Mouse (Mus musculus) lung, postnatal 4 days (tissue): ENCODE data around the gene Fbxo21.
A peak's percentile ranks its signal among the peaks of the same experiment; 100 is the strongest.

Experiments
- DNase-seq, 2 experiments: peaks; one replicate each; pipeline ENCODE4 v3.0.0; 2021

The Fbxo21 gene

DNA sequence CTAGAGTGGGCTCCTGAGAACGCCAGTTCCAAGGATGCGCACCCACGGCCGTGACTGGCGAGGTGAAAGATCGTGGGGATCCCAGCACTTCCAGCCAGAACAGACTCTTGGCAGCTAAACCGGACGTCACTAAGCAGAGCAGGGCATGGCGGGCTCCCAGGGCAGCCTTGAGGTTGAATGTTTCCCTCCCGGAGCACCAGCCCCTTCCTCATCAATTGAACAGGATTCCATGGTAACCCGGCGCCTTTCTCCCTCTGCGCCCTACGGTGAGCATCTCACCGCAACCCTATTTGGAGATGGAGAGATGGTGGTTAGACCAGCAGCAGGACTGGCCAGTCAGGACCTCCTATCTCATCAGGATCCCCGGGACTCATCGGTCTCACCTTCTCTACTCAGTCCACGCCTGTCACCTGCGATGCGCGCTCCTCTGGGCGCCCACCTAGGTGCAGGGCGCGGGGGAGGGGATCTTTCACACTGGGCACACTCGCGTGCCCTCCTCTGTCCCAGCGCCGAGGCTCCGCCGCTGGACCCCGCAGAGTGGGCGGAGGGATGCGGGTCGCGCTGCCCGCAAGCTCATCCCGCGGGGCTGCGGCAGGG is 50.7 kb downstream of the Fbxo21 start:
- no peak for DNase-seq

DNA sequence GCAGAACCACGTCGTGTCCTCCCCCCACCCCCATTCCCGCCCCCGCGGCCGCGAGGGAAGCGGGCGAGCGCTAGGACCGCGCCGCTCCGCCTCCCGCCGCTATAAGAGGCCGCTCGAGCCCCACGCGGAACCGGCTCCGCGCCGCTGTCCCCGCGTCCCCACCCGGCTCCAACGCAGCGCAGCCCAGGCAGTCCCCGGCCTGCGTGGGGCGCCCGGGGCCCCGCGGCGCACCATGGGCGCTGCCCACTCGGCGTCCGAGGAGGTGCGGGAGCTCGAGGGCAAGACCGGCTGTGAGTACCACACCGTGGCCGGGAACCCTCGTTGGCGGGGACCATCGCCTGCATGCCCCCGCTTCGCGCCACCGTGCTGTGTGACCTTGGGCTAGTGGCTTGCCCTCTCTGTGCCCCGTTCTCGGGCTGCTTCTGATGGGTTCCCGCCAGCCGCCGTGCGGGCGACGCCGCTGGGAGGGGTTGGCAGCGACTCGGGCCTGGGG is 51.2 kb downstream of the Fbxo21 start, which contains the start of gene Tesc:
Gene Tesc (plus strand): TSS at position 46 of the 493 bp plus-strand sequence.
- peak; percentile 13 to 29 for DNase-seq

DNA sequence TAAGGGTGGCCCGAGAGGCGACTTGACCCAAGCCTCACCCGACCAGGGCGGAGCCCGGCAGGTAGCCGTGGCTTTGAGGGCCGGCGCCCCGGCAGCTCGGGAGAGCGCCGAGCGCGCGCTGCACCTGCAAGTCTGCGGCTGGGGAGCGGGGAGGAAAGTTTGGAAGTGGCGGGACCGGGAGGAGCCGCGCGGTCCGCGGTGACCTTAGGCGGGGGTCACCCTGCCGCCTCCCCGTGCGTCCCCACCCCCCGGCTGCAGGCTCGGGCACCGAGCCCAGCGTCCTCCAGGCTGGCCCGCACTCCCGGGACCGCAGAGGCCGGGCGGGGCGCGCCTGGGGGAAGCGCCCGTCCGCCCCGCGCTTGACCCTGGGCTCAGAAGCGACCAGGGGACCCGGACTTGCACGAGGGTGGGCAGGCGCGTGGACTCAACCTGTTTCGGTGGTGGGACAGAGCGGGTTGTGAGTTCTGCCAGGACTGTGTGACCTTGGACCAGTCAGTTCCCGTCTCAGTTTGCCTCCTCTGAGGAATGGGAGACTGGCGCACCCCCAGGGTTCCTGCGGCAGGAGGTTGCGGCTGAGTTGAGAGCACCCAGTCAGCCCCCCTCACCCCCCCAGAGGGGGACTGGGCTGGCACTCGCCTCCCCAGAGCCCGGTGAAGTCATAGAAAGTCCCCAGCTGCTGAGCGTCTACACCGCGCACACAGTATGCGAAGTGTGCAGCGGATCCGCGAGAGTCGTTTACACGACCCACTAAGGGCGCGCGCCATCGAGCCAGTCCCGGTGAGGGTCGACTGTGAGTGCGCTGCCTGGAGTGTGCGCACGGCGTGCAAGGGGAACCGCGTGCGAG is 51.9 kb downstream of the Fbxo21 start:
- DNase-seq: peak in 1 of 2 experiments; percentile 44

DNA sequence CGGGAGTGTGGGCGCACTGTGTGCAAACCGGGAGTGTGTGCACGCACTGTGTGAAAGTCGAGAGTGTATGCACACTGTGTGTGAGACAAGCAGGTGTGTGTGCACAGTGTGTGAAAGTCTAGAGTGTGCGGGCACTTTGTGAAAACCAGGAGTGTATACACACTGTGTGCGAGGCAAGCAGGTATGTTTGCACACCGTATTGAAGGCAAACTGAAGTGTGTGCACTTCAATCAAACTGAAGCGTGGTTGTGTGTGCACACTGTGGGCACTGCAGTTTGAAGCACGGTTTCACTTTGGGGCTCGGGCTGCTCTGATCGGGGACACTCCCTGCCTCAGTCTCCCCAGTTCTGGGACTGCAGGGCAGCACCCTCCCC is 52.5 kb downstream of the Fbxo21 start:
- DNase-seq: no peak

DNA sequence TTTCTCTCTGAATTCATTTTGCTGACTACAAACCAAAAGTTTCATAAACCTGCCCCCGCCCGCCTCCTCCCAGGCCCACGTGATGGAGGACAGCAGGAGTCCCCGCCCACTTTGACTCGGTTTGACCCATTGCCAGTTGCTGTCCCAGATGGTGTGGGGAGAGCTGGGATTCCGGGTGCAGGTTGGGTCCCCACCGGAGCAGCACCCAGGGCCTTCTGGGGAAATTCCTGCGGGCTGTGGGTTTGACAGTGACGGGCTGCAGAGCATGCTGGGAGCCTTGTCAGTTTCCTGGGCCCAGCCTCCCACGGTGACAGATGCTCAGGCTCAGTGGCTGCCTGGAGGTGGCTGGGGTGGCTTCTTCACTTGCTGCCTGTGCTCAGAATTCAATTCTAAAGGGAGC is 52.9 kb downstream of the Fbxo21 start:
- peak in 1 of 2 experiments; percentile 21 for DNase-seq

DNA sequence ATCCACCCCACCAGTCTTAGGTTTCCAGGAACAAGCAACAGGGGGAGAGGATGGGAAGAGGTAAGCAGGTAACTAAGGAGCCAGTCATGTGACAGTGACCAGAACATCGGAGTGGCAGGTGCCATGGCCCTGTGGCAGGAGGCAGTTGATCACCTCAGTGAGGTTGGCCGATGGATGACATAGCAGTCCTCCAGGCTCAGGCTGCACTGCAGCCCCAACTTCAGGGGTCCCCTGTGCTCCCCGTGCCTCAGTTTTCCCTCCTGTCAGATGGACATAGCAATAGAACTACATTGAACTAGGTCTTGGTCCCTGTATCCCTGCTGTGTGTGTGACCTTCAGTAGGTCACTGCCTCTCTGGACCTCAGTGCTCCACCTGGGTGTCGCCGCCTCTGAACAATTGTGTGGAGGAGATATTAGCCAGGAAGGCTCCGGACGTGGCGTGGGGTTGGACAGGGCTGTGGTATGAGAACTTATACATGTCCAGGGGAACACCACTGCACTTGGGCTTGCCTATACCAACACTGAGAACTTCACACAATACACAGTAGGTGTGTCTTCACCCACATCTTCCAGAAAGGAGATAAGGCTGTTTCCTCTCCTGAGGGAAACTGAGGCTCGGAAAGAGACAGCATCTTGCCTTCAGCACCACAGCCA is 53.6 kb downstream of the Fbxo21 start:
- no peak for DNase-seq

DNA sequence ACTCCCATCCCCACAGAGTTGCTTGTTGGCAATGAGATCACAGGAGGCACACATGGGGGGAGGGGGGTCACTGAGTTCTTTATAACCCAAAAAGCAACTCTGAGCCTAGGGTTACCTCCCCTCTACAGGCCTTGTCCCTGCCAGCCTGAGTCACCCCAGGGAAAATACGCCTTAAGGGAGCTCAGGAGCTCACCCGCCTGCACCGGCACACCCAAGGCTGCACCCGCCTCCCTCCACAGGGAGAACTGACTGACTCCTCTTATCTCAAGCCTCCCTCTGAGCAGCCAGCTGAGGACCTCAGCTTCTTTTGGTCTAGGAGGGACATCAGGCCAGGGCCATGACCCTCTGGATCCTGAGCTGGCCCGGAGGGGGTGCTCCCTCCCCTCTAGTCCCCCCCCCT is 54.5 kb downstream of the Fbxo21 start:
- DNase-seq: no peak

DNA sequence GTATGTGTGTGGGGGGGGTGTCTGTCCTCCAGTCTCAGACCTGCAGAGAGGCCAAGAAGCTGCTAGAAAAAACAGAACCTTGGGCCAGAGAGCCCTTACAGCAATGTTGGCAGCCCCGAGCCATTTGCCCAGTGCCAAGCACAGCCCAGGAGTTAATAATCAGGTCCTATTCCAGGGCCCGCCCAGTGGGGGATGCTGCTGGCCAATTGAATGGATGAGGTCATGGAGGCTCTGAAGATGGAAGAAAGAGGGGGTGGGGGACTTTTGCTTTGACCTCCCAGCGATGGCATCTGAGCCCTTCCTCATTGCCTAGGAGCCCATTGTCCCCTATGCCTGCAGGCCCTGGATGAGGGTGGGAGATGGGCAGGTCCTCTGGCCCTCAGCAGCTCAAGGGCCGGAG is 55.0 kb downstream of the Fbxo21 start:
- no peak for DNase-seq

DNA sequence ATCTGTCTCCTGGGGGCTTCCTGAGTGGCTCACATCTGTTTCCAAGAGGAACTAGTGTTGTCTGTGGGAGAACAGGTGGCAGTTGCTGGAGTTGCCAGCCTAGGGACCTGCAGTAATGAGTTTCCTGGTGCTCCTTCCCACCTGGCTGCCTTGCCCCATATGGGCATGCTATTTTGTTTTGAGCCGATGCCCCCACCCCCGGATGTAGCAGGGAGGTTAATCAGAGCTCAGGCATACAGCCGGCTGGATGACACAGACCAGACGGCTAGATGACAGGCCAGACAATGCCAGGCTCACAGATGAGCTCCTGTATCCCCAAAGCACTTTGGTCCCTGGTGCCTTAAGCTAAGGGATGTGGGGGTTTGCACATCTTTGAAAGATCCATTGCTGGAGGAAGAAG is 56.8 kb downstream of the Fbxo21 start:
- DNase-seq: no peak

DNA sequence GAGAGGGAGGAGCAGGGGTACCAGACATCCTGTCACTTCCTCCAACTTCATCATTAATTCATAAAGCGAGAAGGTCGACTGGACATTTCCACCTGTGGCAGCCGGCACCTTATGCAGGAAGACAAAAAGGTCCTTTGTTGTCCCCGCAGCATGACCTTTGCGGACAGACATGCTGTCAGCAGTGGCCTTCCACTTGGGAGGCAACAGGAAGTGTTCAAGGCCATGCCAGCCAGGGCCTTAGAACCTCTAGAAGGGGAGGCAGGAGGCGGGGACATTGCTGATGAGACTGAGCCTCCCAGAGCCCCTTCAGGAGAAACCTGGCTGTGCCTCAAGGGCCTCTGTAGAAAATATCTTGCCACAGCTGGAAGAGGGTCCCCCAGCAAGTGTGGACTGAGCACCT is 57.2 kb downstream of the Fbxo21 start:
- no peak for DNase-seq

DNA sequence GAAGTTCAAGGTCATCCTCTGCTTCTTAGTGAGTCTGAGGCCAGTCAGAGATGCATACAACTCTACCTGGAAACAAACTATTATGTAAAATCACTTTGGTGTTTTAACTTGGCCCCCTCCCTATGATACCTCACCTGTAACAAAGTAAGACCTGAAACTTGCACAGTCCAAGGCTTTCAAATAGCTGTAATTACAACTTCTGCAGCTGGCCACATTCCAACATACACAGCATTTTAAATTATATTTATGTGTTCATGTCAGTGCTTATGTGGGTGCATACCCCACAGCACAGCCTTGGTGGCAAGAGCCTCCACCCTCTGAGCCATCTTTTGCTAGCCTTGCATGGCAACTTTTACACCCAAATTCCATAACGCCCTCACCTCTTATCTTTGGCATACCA is 58.1 kb downstream of the Fbxo21 start:
- no peak for DNase-seq

DNA sequence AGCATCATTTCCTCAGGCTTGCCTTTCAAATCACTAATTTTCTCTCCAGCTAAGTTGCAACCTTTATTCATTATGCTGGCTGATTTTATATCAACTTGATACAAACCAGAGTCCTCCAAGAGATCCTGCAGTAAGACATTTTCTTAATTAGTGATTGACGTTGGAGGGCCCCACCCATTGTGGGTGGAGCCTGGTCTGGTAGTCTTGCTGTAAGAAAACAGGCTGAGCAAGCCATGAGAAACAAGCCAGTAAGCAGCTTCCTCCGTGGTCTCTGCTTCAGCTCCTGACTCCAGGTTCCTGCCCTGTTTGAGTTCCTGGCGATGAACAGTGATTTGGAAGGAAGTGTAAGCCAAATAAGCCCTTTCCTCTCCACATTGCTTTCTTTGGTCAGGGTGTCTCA is 59.3 kb downstream of the Fbxo21 start:
- no peak for DNase-seq

DNA sequence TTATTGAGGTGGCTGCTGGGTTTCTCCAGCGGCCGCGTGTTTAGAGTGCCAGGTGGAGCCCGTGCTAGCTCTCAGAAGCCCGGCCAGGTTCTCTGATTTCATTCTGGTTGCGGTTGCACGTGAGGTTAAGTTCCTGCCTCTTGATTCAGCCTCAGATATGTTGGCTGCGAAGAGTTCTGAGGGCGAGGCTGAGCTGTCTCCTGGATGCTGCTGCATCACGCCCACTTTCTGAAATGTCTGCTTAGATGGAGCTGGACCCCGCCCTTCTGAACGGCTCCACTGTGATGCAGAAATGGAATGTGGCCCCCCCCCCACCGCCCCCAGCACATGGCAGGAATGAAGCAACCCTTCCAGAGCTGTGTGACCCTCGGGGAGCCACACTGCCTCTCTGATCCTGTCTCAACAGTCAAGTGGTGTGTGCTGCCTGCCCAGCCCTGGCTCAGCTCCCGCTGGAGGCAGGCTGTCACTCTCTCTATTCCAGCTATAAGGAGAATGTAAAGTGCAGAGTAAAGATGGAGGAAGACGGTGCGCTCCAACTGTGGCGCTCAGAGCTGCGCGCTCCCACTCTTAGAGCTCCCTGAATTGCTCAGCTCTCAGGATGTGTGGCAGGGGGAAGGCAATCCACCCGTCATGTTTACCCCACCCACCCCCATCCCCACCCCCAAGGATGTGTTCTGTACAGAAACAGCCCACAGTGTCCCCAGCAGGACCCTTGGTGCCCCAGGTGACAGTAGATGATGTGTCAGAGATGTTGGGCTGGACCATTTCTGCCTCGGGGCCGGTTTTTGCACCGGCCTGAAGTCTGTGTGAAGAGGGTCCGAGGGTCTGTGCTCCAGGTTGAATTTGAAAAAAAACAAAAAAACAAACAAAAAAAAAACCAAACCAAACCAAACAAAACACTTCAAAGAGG is 60.6 kb downstream of the Fbxo21 start:
- DNase-seq: no peak

DNA sequence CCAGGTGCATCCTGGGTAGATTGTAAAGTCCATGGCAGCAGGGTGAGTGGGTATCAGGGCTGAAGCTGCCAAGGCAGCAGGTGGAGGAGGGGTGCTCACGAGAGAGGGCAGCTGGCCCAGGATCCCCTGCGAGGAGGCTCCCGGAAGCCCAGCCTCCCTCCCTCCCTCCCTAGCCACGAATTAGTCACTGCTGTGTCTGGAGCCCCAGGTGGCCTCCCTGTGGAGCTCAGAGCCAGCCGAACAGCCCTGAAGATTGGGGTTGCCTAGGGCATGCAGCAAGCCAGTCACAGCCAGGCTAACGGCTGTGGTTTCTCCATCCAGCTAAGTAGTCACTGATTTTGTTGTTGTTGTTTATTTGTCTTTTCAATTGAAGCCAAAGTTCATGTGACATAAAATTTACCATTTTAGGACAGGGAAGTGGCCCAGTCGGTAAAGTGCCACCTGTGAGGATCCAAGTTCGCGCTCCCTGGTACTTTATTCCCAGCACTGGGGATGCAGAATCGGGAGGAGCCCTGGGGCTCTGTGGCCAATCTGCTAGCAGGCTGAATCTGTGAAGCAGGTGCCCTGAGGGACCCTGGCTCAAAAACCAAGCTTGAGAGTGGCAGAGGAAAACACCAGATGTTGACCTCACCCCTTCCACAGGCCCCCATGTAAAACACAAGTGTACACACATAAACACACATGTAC is 61.4 kb downstream of the Fbxo21 start:
- no peak for DNase-seq

DNA sequence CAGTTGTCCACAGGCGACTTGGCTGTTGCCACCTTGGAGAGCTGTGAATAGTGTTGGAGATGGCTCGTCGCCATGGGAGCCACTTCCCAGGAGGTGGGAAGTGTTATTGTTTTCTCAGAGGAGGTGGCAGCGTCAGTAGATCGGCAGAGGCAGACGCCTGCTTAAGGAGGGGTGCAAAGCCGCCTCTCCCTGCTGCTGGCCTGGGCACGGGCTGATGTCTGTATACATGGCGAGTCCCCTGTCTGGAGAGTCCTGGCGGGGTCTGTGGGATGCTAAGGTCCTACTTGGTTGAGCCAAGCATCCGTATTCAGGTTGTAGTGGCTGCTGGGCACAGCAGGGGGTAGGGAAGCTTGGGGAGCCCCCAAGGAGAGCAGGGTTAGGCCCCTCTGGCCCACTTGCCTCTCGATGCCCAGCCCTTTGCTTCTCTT is 62.7 kb downstream of the Fbxo21 start:
- DNase-seq: no peak

DNA sequence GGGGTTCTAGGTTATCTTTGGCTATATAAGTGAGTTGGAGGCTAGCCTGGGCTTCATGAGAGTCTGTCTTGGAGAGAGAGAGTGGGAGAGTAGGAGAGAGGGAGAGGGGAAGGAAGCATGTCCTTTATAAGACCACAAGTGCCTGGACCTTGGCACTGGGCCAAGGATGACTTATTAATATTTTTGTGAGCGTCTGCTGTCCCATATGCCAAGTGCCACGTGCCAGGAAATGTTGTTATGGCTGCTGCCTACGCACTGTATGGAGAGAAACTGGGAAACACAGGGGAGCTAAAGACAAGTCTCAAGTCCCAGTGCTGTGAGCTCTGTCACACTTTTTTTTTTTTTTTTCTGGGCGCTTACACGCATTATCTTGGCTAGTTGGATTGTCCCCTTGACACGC is 66.1 kb downstream of the Fbxo21 start:
- no peak for DNase-seq

DNA sequence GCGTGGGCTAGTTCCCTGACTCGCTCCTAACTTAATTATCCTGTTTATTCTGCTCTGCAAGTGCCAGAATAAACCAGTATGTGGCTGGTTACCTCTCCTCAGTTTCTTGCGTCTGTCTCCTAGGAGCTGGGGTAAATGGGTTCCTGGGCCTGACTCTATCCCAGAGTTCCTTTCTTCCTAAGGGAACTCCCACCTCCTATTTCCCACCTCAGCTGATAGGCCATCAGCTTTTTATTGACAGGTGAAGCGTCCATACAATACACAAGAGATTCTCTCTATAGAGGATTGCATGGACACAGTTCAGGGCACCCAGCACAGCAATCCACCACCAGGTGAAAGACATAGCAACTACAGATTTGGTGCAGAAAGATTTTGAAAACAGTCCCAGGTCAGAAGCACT is 67.2 kb downstream of the Fbxo21 start:
- no peak for DNase-seq

DNA sequence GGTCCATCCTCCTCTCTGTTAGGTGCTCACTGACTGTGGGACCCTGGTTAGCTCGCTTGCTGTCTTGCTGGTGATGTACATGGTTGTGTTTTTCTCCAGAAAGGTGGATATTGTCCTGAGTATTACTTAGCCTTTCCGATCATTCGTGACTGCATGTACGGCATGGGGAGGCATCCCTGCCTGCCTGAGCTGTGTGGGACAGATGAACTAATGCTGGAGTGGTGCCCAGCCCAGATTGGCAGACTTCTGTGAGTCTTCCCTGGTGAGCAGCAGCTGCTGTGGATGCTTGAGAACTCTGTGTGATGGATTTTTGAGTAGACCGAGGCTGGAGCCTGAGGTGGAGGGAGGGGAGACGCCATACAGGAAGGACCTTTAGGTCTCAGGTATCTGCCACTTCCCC is 68.4 kb downstream of the Fbxo21 start:
- DNase-seq: no peak

DNA sequence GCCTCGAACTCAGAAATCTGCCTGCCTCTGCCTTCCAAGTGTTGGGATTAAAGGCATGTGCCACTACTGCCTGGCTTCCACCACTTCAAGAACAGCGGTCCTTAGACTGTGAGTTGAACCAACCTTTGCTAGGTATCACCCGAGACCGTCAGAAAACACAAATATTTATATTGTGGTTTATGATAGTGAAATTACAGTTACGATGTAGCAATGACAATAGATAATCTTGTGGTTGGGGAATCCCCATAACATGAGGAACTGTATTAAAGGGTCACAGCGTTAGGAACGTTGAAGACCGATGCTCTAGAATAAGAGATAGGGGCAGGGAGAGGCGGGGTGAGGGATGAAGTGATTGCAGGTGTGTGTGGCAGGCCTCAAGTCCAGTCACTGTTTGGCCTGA is 68.9 kb downstream of the Fbxo21 start:
- DNase-seq: no peak

DNA sequence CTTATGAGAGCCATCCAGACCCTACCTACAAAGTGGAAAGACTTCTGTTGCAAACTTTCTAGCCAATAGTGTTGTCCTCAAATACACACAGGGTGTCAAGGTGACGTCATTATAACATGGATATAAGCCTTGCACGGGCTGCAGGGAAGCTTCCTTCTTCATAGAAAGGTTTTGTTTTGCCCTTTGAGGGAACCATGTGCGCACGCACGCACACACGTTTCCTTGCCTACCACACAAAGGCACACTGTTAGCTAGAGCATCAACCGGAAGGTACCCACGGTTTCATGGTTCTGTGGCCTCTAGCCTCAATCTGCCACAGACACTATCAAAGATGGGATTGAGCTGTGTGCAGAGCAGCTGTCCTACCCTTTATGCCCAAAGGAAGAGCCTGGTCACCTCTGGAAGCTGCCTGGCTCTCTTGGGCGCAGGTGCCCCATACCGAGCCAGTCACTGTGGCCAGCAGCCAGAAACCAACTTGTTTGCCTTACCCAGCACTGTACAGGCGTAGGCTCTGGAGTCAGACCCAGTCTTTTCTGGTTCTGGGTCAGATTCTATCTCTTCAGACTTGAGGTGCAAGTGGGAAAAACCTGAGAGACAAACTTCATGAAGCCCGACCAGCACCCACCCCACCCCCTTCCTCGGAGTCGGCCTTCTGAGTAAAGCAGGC is 70.7 kb downstream of the Fbxo21 start:
- no peak for DNase-seq

DNA sequence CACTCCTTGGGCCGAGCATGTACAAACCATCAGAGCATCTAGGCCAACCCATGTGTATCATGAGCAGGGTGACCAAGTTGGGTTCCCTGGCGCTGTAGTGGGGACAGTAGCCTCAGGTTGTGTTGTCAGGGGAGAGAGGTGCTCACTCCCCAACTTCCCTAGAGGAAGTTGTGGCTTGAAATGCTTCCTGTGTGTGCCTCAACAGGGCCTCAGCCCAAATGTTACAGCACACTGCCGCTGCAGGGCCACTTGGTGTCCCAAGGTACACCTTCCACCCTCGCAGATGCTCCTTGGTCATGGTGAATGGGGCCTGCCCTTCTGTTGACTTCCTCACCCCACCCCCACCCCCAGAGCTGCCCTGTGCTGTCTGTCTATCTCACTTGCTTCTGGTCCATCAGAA is 71.9 kb downstream of the Fbxo21 start:
- no peak for DNase-seq

DNA sequence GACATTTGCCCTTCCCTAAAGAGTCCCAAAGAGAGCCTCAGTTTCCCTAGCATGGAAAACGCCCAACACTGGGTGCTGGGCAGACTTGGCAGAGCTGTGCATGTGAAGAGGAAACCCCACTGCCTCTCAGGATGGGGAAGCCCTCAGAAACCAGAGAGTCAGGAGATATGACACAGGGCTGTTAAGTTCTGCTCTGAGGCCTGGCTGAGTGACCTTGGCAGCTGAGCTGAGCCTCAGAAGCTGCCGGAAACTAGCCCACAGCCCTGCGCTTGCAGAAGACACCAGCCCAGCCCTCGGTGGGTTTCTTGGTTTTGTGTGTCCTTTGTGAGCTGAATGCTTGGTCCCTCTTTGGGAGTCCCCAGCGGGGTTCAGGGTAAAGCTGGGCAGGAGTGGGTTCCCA is 72.4 kb downstream of the Fbxo21 start:
- no peak for DNase-seq
